Mouse (Mus musculus): ENCODE results near the gene Gm11492.

The Gm11492 gene

GRCm38 (mm10) chr11:87579713-87580112, 13.3 kb downstream of the Gm11492 start:
- no peak for DNase-seq

GRCm38 (mm10) chr11:87580543-87581085, 14.2 kb downstream of the Gm11492 start:
- DNase-seq, result no peak

DNA sequence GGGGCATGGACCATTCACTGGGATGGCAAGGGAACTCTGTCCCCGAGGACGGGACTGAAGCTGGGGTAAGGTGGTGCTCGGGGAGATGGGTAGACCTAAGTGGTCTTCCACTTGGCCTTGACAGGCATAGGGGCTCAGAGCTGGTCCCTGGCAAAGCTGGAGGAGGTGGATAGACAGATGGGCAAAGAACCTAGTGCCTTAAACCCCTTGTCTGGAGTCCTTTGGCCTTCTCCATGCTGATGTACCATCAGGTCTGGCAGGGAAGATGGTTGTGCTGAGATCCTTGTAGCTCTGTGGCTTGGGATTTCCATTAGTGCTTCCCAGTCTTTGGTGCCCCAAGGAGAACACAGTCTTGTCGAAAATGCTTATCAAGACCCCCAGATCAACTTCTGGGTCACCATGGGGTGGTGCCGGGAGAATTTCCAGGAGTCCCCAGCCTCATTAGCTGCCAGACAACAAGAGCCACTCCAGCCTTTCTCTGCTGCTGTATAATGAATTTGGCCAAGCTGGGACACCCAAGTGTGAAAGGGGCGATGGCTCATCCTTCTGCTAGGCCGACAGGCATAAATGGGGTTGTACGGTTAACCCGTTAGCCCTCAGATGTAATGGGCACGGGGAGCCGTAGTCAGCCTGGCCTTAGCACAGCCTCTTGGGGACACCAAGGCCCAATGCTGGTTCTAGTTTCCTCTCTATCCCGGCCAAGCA, 14.9 kb downstream of the Gm11492 start:
- no peak for DNase-seq

DNA sequence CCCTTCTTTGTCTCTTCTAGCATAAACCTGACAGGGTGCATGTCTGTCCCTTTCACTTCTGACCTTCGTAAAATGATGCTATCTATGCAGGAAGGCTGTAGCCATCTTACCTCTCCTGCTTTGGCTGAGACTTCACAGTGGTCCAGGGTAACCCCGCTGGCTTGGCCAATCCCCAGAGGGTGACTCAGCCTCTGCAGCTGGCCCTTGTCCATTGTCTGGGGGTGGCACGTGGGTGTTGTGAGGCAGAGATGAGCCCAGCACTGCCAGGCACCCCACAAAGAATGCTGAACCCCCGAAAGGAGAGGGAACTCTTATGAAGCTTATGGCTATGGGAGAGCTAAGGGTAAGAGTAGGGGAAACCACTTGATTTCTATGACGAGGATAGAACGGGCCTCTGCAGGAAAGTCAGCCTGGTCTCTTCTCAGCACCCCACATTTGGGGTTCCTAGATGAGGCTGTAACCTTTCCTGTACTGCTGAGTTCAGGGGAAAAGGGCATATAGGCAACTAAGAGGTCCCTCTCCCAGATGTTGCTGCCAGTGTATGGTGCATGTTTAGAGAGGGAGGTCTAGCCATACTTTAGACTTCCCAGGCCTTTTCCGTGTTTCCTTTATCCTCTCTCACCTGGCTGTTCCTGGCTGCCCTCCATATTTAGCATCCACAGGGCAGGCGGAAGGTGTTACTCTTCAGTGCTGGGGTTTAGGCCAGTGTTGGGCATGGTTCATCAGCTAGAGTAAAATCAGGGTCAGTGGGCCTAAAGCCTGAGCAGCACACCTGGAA, 15.7 kb downstream of the Gm11492 start:
- no peak for DNase-seq

- no peak for DNase-seq
Observed at GRCm38 (mm10) chr11:87583291-87584034, 17.0 kb downstream of the Gm11492 start.

- DNase-seq, result peak; percentile 46
Observed at GRCm38 (mm10) chr11:87584711-87585505, 18.5 kb downstream of the Gm11492 start.

GRCm38 (mm10) chr11:87587211-87587874, 20.9 kb downstream of the Gm11492 start:
- no peak for DNase-seq

DNA sequence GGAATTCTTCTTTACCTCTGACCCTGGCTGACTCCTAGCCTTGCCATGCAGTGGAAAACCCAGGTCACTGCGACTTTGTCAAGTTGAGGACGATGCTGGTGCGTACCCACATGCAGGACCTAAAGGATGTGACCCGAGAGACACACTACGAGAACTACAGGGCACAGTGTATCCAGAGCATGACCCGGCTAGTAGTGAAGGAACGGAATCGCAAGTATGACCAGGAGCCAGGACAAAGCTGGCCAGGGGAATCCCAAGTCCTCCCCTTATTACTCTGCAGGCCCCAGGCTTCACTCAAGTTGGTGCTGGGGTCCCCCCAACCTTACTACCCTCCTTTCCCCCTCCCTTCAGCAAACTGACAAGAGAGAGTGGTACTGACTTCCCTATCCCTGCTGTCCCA, 23.2 kb downstream of the Gm11492 start:
- no peak for DNase-seq

DNA sequence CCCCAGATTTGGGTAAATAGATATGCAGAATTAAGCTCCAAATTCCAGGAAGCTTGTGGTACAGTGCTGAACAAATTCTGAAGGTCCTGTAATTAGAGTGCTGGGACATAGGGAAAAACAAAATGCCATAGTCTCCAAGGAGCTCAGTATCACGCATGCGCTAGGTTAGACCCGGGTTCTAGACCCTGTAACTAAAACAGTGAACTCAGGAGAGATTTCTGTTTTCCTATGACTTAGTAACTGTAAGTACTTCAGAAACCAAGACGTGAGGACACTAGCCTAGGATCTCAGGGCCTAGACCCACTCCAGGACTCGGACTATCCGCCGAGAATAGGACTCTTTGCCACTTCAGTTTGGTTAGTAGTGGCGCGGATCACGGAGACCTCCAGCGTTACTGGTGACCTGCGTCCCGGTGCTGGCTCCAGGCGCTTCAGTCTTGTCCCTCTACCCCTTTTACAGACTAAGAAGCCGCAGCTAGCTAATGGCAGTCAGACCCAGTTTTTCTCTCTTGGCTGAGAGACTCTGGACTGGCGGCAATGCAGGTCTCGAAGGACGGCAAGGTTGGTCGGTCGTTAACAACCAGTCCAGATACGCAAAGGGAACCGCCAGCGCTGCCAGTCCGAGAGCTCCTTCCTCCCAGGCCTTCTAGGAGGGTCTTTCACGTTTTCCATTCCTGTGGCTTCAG, 24.5 kb downstream of the Gm11492 start:
- DNase-seq, result peak; percentile 61

- peak; percentile 98 for DNase-seq
Observed at GRCm38 (mm10) chr11:87591526-87592353, 25.3 kb downstream of the Gm11492 start, which contains the start of gene Mtmr4. TSS of gene Mtmr4 (plus strand) at chr11:87592162.

DNA sequence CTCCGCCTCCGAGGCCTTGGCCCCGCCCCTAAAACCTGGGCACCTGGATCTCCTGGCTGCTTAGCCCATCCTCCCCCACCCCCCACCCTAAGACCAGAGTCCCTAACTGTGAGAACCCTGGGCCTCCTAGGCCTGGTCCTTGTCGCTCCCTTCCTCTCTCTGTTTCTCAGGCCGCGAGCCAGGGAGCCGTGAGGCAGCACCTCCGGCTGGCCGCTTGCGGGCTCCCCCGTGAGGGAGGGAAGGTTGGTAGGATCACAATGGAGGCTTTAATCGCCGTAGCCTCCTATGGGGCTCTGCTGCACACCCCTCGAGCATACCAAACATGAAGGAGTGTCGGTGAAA, 25.9 kb downstream of the Gm11492 start:
- DNase-seq, result no peak

- DNase-seq, result peak; percentile 71
Observed at GRCm38 (mm10) chr11:87592713-87593598, 26.5 kb downstream of the Gm11492 start.

- DNase-seq, result peak; percentile 88
Observed at GRCm38 (mm10) chr11:87595327-87595841, 28.9 kb downstream of the Gm11492 start.

GRCm38 (mm10) chr11:87595976-87596375, 29.5 kb downstream of the Gm11492 start:
- DNase-seq, result no peak

GRCm38 (mm10) chr11:87596492-87596891, 30.0 kb downstream of the Gm11492 start:
- DNase-seq, result no peak

GRCm38 (mm10) chr11:87597061-87597460, 30.6 kb downstream of the Gm11492 start:
- DNase-seq, result no peak

DNA sequence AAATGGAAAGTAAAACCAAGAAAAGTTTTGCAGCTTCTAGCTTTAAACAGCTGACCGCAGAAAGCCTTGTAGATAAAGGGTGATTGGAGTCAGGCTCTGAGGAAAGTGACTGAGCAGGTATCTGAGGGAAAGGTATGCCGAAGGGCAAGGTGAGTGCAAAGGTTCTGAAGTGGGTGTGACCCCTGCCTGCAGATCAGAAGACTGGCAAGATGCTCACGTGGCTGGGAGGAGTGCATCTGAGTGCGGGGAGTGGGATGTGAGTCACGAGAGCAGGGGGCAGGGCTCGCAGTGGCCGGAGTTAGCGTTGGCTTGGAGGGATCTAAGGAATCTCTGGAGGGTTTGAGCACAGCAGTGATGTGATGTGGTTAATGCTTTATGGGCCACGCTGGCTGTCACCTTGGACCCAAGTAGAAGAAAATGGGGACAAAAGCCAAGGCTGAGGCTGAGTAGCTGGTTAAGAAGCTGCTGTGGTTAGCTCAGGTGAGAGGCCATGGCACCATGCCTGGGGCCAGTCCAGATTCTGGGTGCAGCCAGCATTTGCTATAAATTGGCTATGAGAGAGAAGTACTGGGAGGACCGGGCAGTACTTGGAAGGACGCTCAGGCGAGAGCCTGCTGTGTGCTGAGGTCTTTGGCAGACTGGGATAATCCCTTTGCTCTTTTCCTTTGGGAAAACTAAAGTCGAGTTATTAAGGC, 33.1 kb downstream of the Gm11492 start:
- peak; percentile 47 for DNase-seq

DNA sequence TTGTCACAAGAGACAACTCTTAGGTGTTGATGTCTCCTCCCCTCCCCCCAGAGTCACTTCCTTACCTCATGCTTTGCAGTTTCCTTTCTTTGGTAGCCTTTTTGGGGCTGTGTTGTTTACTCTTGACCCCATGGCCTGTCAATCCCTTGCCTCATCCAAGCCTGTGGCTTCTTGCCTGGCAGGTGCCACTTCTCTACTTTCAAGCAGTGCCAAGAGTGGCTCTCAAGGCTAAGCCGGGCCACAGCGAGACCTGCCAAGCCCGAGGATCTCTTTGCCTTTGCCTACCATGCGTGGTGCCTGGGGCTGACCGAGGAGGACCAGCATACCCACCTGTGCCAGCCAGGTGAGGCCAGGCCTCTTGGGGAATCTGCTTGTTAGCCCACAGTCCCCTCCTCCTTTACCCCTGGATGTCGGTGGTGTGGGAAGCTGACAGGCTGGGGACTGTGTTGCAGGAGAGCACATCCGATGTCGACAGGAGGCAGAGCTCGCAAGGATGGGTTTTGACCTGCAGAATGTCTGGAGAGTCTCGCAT, 33.9 kb downstream of the Gm11492 start:
- DNase-seq, result no peak

Measured in kidney, adult 18-20 months (tissue).